Mouse (Mus musculus) ZHBTc4 (cell line): ENCODE data around the gene Eef2.

Experiments used
- DNase-seq: peaks from one replicate; pipeline ENCODE4 v3.0.0-alpha.2; 2011; ENCODE audit warnings: low read depth, low spot score

Eef2 gene

GRCm38 (mm10) chr10:81176466-81177271 is at the start of gene Eef2:
TSS of gene Eef2 (plus strand) at chr10:81176631.
- peak; percentile 98 for DNase-seq

- peak; percentile 74 for DNase-seq
Measured at GRCm38 (mm10) chr10:81134181-81134587, 42.2 kb upstream of the Eef2 start.

- peak; percentile 70 for DNase-seq
Measured at GRCm38 (mm10) chr10:81134966-81135681, 41.3 kb upstream of the Eef2 start, which contains the start of gene Zbtb7a. TSS of gene Zbtb7a (plus strand) at chr10:81135220.

- DNase-seq, result peak; percentile 60
Measured at GRCm38 (mm10) chr10:81135831-81136705, 40.4 kb upstream of the Eef2 start.

- no peak for DNase-seq
Measured at GRCm38 (mm10) chr10:81136706-81137231, 39.7 kb upstream of the Eef2 start.

GRCm38 (mm10) chr10:81137252-81138130 is 38.9 kb upstream of the Eef2 start:
- DNase-seq, result peak; percentile 98

- DNase-seq, result peak; percentile 77
Measured at GRCm38 (mm10) chr10:81138131-81138782, 38.2 kb upstream of the Eef2 start.

GRCm38 (mm10) chr10:81138821-81139528 is 37.5 kb upstream of the Eef2 start:
- DNase-seq, result no peak

- no peak for DNase-seq
Measured at GRCm38 (mm10) chr10:81139529-81139846, 36.9 kb upstream of the Eef2 start.

- no peak for DNase-seq
Measured at GRCm38 (mm10) chr10:81140005-81140404, 36.4 kb upstream of the Eef2 start.

GRCm38 (mm10) chr10:81140717-81141454 is 35.5 kb upstream of the Eef2 start:
- DNase-seq, result peak; percentile 58

- DNase-seq, result peak; percentile 81
Measured at GRCm38 (mm10) chr10:81141455-81142210, 34.8 kb upstream of the Eef2 start.

- no peak for DNase-seq
Measured at GRCm38 (mm10) chr10:81142551-81142981, 33.9 kb upstream of the Eef2 start.

- no peak for DNase-seq
Measured at GRCm38 (mm10) chr10:81143157-81143633, 33.2 kb upstream of the Eef2 start.

- no peak for DNase-seq
Measured at GRCm38 (mm10) chr10:81143845-81144437, 32.5 kb upstream of the Eef2 start.

GRCm38 (mm10) chr10:81144667-81145066 is 31.8 kb upstream of the Eef2 start:
- DNase-seq, result no peak

- no peak for DNase-seq
Measured at GRCm38 (mm10) chr10:81145307-81145706, 31.1 kb upstream of the Eef2 start.
